Mouse (Mus musculus) right cerebral cortex, postnatal 14 days (tissue): ENCODE measurements around the gene Sap30bp.
A peak's percentile ranks its signal among the peaks of the same experiment; 100 is the strongest.

Experiments
- DNase-seq: peaks from one replicate; pipeline ENCODE4 v3.0.0; 2022

Sap30bp gene

DNA sequence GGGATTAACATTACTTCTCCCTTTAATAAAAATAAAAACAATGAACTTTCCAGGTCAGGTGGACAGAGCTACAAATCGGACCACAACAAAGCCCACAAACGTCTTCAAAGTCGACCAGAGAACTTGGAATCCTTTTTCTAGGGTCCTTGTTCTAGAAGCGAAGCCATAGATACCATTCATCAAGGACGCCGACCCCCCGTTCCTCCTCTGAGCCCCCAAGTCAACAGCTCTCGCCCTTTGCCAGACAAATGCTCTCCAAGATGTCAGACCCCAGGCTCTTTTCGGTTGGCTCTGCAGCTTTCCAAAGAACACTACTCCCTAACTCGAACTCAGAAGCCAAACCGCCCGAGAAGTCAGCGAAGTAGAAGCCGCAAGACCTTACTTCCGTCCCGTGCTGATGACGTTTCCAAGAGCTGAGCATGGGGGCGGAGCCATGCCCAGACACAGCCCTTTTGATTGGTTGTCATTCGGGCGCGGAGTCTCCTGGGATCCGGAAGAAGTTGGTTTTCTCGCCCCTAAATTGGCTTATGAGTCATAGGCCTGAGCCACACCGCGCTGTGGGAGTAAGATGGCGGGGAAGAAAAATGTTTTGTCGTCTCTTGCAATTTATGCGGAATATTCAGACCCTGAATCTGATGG is at the start of gene Sap30bp, which contains the start of gene Recql5:
Gene Sap30bp, plus strand, starts transcription at position 175 of the 639 bp plus-strand sequence.
Gene Recql5, minus strand, starts transcription at position 370 of the 639 bp plus-strand sequence.
- DNase-seq, result peak; percentile 96

GRCm38 (mm10) chr11:115884361-115884760 is 48.7 kb upstream of the Sap30bp start:
- DNase-seq, result no peak

GRCm38 (mm10) chr11:115885281-115885680 is 47.8 kb upstream of the Sap30bp start:
- DNase-seq, result no peak

GRCm38 (mm10) chr11:115886446-115886845 is 46.6 kb upstream of the Sap30bp start:
- no peak for DNase-seq

- no peak for DNase-seq
Observed at GRCm38 (mm10) chr11:115888020-115888419, 45.1 kb upstream of the Sap30bp start.

DNA sequence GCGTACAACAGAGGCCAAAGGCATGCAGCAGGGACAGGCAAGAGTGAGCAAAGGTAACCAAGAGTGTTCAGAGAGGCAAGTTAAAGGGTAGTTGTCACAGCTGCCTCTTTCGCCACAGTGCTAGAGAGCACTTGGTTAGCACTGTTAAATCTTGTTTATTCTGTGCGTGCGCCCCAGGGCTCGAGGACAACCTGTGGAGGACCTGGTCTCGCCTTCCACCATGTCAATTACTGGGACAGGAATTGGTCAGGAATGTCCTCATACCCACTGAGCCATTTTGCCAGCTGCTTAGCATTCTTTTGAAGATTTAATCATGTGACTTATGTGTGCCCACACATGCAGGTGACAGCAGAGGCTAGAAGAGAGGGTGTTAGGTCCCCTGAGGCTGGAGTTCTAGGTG is 43.9 kb upstream of the Sap30bp start:
- no peak for DNase-seq

- DNase-seq, result no peak
Observed at GRCm38 (mm10) chr11:115892213-115892612, 40.9 kb upstream of the Sap30bp start.

DNA sequence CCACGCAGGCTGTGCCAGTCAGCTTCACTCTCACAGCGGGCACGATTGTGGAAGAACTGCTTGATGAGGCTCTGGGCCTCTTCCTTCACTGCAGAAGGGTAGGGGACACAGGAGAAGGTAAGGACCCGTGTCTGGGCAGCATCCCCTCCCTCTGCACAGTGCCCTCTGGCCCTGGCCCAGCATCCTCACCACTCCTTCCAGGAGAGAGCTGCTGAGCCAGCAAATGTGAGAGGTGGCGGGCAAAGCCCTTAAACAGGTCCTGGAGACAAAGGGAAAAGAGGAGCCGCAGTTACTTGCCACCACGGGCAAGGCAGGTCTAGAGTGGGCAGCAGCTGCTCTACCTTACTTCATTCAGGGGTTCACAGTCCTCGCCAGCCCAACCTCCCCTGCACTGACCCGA is 40.0 kb upstream of the Sap30bp start:
- DNase-seq, result no peak

DNA sequence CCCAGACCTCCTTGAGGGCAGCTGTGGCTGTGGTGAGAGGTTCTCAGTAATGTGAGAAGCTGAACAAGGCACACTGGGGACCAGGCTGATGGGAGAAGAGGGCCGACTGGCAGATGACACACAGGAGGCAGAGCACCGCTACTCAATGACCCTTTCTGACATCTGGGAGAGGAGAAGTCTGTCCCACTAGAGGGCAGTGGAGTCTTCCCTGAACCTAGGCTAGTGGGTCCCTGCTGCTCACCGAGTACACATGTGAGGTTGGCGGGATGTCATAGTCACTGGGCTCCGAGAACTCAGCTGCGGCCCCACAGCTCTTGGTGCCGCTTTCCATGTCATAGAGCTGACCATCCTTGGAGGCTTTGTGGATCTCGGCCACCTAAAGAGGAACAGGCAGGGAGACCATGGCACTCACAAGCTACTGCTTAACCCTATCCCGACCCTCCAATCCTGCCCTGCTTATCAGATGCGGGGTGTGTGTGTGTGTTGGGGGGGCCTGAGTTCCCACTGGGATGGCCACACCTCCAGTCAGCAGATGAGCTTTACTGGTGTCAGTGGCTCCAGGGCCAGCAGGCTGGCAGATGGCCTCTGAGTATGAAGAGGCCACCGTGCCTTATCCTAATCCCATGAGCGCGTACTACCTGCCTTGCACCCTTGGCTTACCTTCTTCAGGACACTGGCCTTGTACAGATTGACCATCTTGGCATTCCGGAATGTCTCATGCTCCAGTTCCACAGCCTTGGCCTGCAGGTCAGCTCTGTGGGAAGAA is 38.1 kb upstream of the Sap30bp start:
- DNase-seq, result no peak

GRCm38 (mm10) chr11:115898446-115898845 is 34.6 kb upstream of the Sap30bp start:
- DNase-seq, result no peak

- DNase-seq, result peak; percentile 43
Observed at GRCm38 (mm10) chr11:115898886-115899285, 34.2 kb upstream of the Sap30bp start.

- no peak for DNase-seq
Observed at GRCm38 (mm10) chr11:115899486-115900266, 33.4 kb upstream of the Sap30bp start, which contains the start of gene Smim5. TSS of gene Smim5 (plus strand) at chr11:115899966.

DNA sequence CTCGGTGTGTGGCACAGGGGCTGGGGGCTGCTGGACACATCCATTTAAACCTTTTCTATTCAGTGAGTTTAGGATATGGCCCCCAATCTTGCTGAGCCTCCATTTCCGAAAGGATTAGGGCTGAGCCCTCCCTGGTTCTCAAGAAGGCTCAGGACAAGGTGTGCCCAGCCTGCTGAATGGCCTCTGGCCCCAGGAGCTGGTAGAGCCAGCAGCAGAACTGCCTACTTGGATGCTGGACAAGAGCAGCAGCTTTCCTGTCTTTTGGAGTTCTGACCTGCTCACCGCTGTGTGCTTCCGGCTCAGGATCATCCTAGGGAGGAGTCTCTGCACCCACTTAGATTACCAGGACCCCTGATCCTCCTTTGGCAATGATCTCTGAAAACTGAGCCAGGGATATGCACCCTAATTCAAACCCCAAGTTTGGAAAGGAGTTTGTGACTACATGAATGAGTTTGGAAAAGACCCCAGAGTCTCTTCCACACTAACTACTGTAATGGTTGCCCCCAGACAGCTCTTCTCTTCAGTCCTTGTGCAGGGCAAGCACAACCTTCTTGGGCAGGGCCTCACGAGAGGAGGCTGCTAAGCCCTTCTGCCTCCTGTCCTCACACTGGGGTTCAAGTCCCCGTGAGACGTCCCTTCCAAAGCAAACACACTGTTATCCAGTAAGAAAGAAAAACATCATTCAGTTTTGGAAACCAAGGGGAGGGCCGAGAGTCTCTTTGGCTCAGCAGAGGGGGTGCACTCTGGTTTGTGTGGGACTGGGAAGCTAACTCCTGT is 32.3 kb upstream of the Sap30bp start:
- no peak for DNase-seq

GRCm38 (mm10) chr11:115901338-115902161 is 31.5 kb upstream of the Sap30bp start:
- DNase-seq, result no peak

DNA sequence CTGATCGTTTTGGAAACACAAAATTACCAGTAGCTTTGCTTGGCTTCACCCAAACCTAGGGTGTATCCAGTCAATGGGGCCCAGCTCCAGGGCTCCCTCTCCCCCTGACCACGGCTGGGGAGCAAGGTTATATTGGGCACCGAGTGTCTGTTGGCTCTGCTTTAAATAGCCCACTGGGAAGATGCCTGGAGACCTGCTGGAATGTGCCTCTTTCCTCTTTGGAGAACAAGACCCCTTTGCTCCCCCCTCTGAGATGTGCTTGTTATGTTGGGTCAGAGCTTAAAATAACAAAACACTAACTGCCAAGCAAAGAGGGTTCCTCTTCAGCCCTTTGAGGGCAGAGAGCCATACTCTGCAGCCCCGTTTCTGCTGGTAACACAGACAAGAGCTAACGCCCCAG is 30.9 kb upstream of the Sap30bp start:
- no peak for DNase-seq

DNA sequence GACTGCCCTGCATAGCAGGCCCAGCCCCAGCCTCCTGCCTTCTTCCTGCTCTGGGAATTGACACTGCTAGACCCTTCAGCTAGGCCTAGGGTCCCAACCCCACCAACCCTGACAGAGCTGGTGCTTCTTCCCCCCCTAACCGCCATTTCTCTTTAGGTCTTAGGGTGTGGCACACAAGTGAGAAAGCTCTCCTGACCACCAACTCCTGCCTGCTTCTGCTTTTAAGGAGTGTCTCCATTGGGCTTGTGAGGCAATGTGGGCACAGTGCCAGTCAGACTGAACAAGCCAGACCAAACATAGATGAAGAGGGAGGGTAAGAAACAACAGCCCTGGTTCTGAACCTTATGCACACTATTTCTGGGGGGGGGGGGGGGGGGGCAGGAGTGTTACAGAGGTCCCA is 30.3 kb upstream of the Sap30bp start:
- DNase-seq, result peak; percentile 56

DNA sequence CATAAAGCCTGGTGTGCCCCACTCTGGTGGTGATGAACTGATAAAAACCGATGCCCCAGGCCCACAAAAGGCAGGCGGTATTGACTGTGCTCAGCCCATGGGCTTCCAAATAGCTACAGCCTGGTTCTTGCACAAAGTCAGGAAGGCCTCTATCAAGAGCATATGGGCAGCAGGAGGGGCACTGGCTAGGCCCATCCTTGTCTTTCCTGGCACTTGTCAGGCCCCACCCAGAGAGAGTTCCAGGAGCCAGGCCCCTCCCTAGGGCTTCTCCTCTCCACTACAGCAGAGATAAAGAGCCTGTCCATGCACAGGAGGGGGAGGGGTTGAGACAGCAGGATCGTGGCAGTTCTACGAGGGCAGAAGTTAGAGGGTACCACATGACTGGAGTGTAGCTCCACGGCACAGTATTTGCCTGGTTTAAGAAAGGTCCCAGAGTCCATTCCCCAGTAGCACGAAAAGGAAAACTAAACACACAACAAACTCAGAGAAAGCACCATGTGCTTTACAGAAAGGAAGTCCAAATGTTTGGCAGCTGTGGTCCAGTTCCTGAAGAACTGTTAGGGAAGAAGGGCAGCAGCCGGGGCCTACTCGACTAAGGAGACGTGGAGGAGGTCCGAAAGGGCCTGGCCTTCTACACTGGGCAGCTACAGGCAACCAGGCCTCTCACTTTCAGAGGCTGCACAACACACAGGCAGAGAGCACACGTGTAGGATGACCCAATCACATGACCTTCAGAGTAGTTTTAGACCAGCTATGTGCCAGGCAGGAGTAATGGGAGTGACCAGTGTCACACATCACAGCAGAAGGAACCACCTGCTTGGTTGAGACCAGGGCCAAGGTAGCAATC is 29.5 kb upstream of the Sap30bp start:
- no peak for DNase-seq

DNA sequence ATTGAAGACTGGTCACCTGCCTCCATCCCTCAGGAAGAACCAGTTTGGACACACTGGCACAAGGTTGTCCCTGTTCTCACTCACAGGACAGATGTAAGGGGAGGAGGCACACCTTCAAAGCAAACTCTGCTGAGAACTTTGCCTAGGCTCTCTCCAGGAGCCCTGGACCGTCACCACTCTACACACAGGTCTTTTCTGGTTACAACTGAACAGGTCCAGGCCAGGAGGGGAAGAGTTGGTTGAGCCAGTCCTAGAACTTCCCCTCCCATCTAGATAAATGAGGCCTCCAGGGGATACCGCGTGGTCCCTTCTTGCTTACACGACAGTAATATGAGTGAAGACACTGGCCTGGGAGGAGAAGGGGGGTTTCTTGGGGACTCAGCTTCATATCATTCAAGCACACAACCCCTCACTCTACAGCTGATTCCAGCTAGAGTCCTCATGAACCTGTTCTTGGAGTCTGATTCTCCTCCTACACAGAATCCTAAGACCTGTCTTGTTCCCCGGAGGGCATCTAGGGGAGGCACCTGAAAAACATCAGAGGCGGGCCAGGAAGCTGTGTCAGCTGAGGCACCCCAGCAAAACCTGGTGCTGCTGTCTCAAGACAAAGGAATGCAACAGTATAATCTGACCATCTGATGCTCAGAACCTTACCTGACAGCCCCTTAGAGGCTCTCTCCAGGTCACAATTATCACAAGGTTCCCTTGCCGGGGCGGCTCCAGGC is 28.7 kb upstream of the Sap30bp start:
- DNase-seq, result no peak

DNA sequence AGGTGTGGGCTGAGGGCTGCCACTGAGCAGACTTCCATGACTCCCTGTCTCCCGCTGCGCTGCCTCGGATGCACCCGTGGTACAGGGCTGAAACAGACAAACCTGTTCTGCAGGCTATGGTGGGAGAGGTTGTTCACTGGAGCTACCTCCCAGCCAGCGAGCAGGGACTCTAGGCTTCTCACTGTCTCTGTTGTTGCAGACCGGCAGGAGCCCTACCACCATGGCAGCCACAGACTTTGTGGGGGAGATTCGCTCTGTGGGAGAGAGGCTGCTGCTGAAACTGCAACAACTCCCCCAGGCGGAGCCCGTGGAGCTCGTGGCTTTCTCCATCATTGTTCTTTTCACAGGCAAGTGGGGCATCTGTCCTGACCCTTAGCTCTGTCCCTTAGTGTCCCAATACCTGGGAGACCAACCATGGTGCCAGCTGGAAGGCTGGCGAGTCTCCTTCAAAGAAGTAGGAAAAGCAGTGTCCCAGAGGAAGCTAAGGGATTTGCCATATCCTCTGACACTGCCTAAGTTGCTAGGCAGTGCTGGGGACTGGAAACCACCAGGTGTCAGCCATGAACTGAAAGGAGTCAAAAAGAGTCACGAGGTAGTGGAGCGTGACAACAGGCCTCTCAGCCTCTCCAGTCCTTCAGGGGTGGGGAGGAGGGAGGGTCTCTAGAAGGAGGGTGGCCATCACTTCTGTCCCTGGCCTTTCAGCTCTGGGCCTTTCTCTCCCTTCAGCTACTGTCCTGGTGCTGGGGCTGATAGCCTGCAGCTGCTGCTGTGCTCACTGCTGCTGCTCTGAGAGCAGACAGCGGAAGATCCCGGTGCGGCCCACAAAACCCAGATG is 27.9 kb upstream of the Sap30bp start:
- no peak for DNase-seq
